Mouse (Mus musculus): ENCODE measurements around the gene Chid1.

GRCm38 (mm10) chr7:141477578-141478269, 61.9 kb downstream of the Chid1 start:
- no peak for TF ChIP-seq CTCF (IDR thresholded peaks at IDR 0.05; ENCODE audit: extremely low read depth, insufficient read length, insufficient replicate concordance, low read depth, low read length)
- TF ChIP-seq POLR2A (IDR thresholded peaks at IDR 0.05; ENCODE audit: low read depth, low read length): no peak
